Mouse (Mus musculus) stomach, postnatal 0 days (tissue): ENCODE data around the gene Ccdc141. TPM values are rescaled to one million over a fixed set of nuclear protein-coding genes. Genes with fewer than 3 reads are reported as not detected.
A peak's percentile ranks its signal among the peaks of the same experiment; 100 is the strongest.

Experiments used
- ATAC-seq: fragments of 200-750 bp; cut with Nextera tagmentation; 2 replicates; pipeline ENCODE4 v1.8.0; 2017; ENCODE audit not compliant: low FRiP score, low TSS enrichment
- DNase-seq: peaks from one replicate; pipeline ENCODE4 v3.0.0-alpha.2; 2016; ENCODE audit warnings: low spot score
- H3K27ac ChIP-seq: fragments of 300-500 bp; sonication (generic); replicated peaks from 2 replicates; pipeline ENCODE4 v1.5.1; 2014; ENCODE audit warnings: mild to moderate bottlenecking, control low read depth
- H3K27me3 ChIP-seq: fragments of 300-500 bp; sonication (generic); 2 replicates; pipeline ENCODE4 v1.6.1; 2014; ENCODE audit warnings: low read length; ENCODE audit not compliant: control insufficient read depth, insufficient read depth
- H3K36me3 ChIP-seq: fragments of 300-500 bp; sonication (generic); 2 replicates; pipeline ENCODE4 v1.6.1; 2014; ENCODE audit warnings: low read length, mixed read lengths; ENCODE audit not compliant: control insufficient read depth, insufficient read depth
- H3K4me1 ChIP-seq: fragments of 300-500 bp; sonication (generic); replicated peaks from 2 replicates; pipeline ENCODE4 v1.6.1; 2014; ENCODE audit warnings: antibody characterized with exemption; ENCODE audit not compliant: control insufficient read depth, insufficient read depth
- H3K4me2 ChIP-seq: fragments of 300-500 bp; sonication (generic); replicated peaks from 2 replicates; pipeline ENCODE4 v1.6.1; 2014; ENCODE audit warnings: low read depth, mild to moderate bottlenecking, control low read depth, moderate library complexity
- H3K4me3 ChIP-seq: fragments of 300-500 bp; sonication (generic); 2 replicates; pipeline ENCODE4 v1.5.1; 2014; ENCODE audit warnings: low read depth, low read length, control low read depth
- H3K9ac ChIP-seq: fragments of 300-500 bp; sonication (generic); 2 replicates; pipeline ENCODE4 v1.6.1; 2014; ENCODE audit warnings: mild to moderate bottlenecking, low read length, control low read depth, mixed read lengths
- H3K9me3 ChIP-seq: fragments of 300-500 bp; sonication (generic); 2 replicates; pipeline ENCODE4 v1.6.1; 2016; ENCODE audit warnings: low read length; ENCODE audit not compliant: control insufficient read depth
- CTCF ChIP-seq: IDR thresholded peaks from 2 replicates; pipeline ENCODE4 v1.5.1; 2016; ENCODE audit warnings: antibody characterized with exemption, low read depth, mild to moderate bottlenecking, moderate library complexity
- EP300 ChIP-seq: optimal IDR thresholded peaks from 2 replicates; pipeline ENCODE3; 2016; ENCODE audit warnings: antibody characterized with exemption
- WGBS: fragments of 180-500 bp; shearing (Covaris S2); extraction: QIAGEN DNeasy Blood & Tissue Kit; methylation state at CpG from one replicate; pipeline ENCODE4 v1.1.7; 2014; 5-methylcytosine and 5-hydroxymethylcytosine counted together
- polyA plus RNA-seq: library from polyadenylated mRNA; unstranded; fragments of >200 nt; fragmentation: Nextera tagmentation; extraction: Ambion mirVana; gene quantifications from 2 replicates; pipeline ENCODE4 v1.2.1, GENCODE M21; 2015

The Ccdc141 gene
- polyA plus RNA-seq, 1 experiment from 2014 or later: 6.7 TPM

GRCm38 (mm10) chr2:77162135-77162534, 8.3 kb downstream of the Ccdc141 start:
- Histone ChIP-seq H3K9ac (no peak overlapping the region), H3K27me3 (no peaks in the 10 kb centered on the region), H3K4me1 (no peaks in the 10 kb centered on the region), H3K27ac (0 out of 2 replicates have a peak overlapping the region, but pooled peaks have one; percentile 9), H3K4me3 (no peak overlapping the region), H3K9me3 (no peaks in the 10 kb centered on the region), H3K36me3 (no peaks in the 10 kb centered on the region), H3K4me2 (no peak overlapping the region)
- peak; percentile 42; the same call in 1 of the 2 replicates for ATAC-seq
- DNase-seq: no peak
- TF ChIP-seq CTCF: no peak
- WGBS: 54% methylated on average over 3 of the region's 3 CpGs

GRCm38 (mm10) chr2:77157546-77157945, 12.9 kb downstream of the Ccdc141 start:
- no peak overlapping the region for H3K4me3 ChIP-seq
- H3K27ac ChIP-seq: no peak overlapping the region
- H3K4me2 ChIP-seq: no peak overlapping the region
- WGBS: 88% methylated on average over 4 of the region's 4 CpGs
- no peaks in the 10 kb centered on the region for H3K27me3 ChIP-seq
- no peak for ATAC-seq
- TF ChIP-seq CTCF (no peak), EP300 (no peak)
- DNase-seq: no peak
- no peaks in the 10 kb centered on the region for H3K4me1 ChIP-seq
- H3K9me3 ChIP-seq: no peaks in the 10 kb centered on the region
- H3K9ac ChIP-seq: no peak overlapping the region
- no peaks in the 10 kb centered on the region for H3K36me3 ChIP-seq

- TF ChIP-seq EP300 (no peak), CTCF (no peak)
- Histone ChIP-seq H3K27me3 (no peaks in the 10 kb centered on the region), H3K4me1 (no peaks in the 10 kb centered on the region), H3K36me3 (no peaks in the 10 kb centered on the region), H3K4me2 (no peak overlapping the region), H3K27ac (no peak overlapping the region), H3K9ac (no peak overlapping the region), H3K4me3 (no peak overlapping the region), H3K9me3 (no peaks in the 10 kb centered on the region)
- WGBS: 50% methylated on average over 4 of the region's 4 CpGs
- no peak for DNase-seq
- ATAC-seq: no peak
Measured at GRCm38 (mm10) chr2:77154080-77154479, 16.4 kb downstream of the Ccdc141 start.

GRCm38 (mm10) chr2:77151255-77151654, 19.2 kb downstream of the Ccdc141 start:
- TF ChIP-seq EP300 (no peak), CTCF (no peak)
- H3K4me3 ChIP-seq: no peak overlapping the region
- 97% methylated on average over 8 of the region's 8 CpGs for WGBS
- no peak for DNase-seq
- H3K27me3 ChIP-seq: no peaks in the 10 kb centered on the region
- H3K4me2 ChIP-seq: no peak overlapping the region
- ATAC-seq: no peak
- H3K9me3 ChIP-seq: no peaks in the 10 kb centered on the region
- no peak overlapping the region for H3K27ac ChIP-seq
- H3K4me1 ChIP-seq: no peaks in the 10 kb centered on the region
- H3K9ac ChIP-seq: no peak overlapping the region
- no peaks in the 10 kb centered on the region for H3K36me3 ChIP-seq

GRCm38 (mm10) chr2:77149576-77149975, 20.9 kb downstream of the Ccdc141 start:
- Histone ChIP-seq H3K4me3 (no peak overlapping the region), H3K36me3 (no peaks in the 10 kb centered on the region), H3K9me3 (no peaks in the 10 kb centered on the region), H3K4me2 (no peak overlapping the region), H3K4me1 (no peaks in the 10 kb centered on the region), H3K9ac (no peak overlapping the region), H3K27me3 (no peaks in the 10 kb centered on the region), H3K27ac (no peak overlapping the region)
- ATAC-seq (no peak), DNase-seq (no peak)
- TF ChIP-seq EP300 (no peak), CTCF (no peak)
- whole genome bisulfite sequencing: 40% methylated on average over 2 of the region's 2 CpGs

- TF ChIP-seq EP300 (no peak), CTCF (no peak)
- H3K4me2 ChIP-seq: no peak overlapping the region
- no peak for DNase-seq
- no peak overlapping the region for H3K27ac ChIP-seq
- no peak overlapping the region for H3K4me3 ChIP-seq
- H3K36me3 ChIP-seq: no peaks in the 10 kb centered on the region
- ATAC-seq: no peak
- H3K9ac ChIP-seq: no peak overlapping the region
- H3K4me1 ChIP-seq: no peaks in the 10 kb centered on the region
- H3K9me3 ChIP-seq: no peaks in the 10 kb centered on the region
- 74% methylated on average over 4 of the region's 4 CpGs for WGBS
- no peaks in the 10 kb centered on the region for H3K27me3 ChIP-seq
Measured at GRCm38 (mm10) chr2:77148215-77148614, 22.2 kb downstream of the Ccdc141 start.
